Mouse (Mus musculus): Measurements from ENCODE around the gene Ccdc57. TPM values are rescaled to one million over a fixed set of nuclear protein-coding genes. Genes with fewer than 3 reads are reported as not detected.
"Not testable (repeated sequence)": the region's sequence is repeated elsewhere in the genome, so short reads cannot be mapped to it uniquely, and the experiment has no call there.

Gene Ccdc57
- polyA plus RNA-seq, 1 experiment from 2014 or later = 5.1 TPM

- no peaks in the 10 kb centered on the region for H3K9me3 ChIP-seq (ENCODE audit: control insufficient read depth, low read length)
- no peak for ATAC-seq (ENCODE audit: insufficient number of reproducible peaks, low FRiP score, low TSS enrichment, low read depth)
- no peak overlapping the region for H3K27ac ChIP-seq (replicated peaks; ENCODE audit: low read depth, low read length)
- no peak overlapping the region for H3K4me2 ChIP-seq (ENCODE audit: low read depth, severe bottlenecking)
- no peak overlapping the region for H3K9ac ChIP-seq (ENCODE audit: low read length)
- 76% methylated on average over 10 of the region's 10 CpGs for WGBS
- H3K36me3 ChIP-seq (ENCODE audit: control insufficient read depth, insufficient read depth, low read length) = no peaks in the 10 kb centered on the region
- no peaks in the 10 kb centered on the region for H3K4me1 ChIP-seq (ENCODE audit: control insufficient read depth, insufficient read depth, low read length)
- DNase-seq (ENCODE audit: low spot score) = no peak
- H3K27me3 ChIP-seq (ENCODE audit: control insufficient read depth, insufficient read depth, low read length) = no peaks in the 10 kb centered on the region
- H3K4me3 ChIP-seq (ENCODE audit: low read depth, low read length) = no peak overlapping the region
Measured at GRCm38 (mm10) chr11:120862819-120863218, 69.9 kb downstream of the Ccdc57 start.

DNA sequence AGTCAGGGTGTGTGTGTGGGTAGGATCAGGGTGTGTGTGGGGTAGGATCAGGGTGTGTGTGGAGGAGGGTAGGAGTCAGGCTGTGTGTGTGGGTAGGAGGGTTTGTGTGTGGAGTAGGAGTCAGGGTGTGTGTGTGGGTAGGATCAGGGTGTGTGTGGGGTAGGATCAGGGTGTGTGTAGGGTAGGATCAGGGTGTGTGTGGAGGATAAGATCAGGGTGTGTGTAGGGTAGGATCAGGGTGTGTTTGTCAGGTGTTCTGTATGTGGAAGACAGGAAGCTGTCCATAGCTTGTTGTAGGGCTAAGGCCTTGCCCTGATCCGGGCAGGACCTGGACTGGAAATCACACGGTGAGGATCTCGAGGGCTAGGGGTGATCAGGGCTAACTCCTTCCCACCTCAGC lies 76.7 kb downstream of the Ccdc57 start:
- H3K36me3 ChIP-seq (ENCODE audit: control insufficient read depth, insufficient read depth, low read length); H3K4me1 ChIP-seq (ENCODE audit: control insufficient read depth, insufficient read depth, low read length); H3K9ac ChIP-seq (ENCODE audit: low read length); ATAC-seq (ENCODE audit: insufficient number of reproducible peaks, low FRiP score, low TSS enrichment, low read depth); H3K9me3 ChIP-seq (ENCODE audit: control insufficient read depth, low read length); H3K4me3 ChIP-seq (ENCODE audit: low read depth, low read length); H3K27ac ChIP-seq (replicated peaks; ENCODE audit: low read depth, low read length); DNase-seq (ENCODE audit: low spot score); H3K27me3 ChIP-seq (ENCODE audit: control insufficient read depth, insufficient read depth, low read length); H3K4me2 ChIP-seq (ENCODE audit: low read depth, severe bottlenecking): not testable (repeated sequence)
- WGBS = 98% methylated on average over 3 of the region's 3 CpGs

- Histone ChIP-seq H3K4me2 (ENCODE audit: low read depth, severe bottlenecking) (no peak overlapping the region), H3K9me3 (ENCODE audit: control insufficient read depth, low read length) (no peaks in the 10 kb centered on the region), H3K27ac (replicated peaks; ENCODE audit: low read depth, low read length) (no peak overlapping the region), H3K4me1 (ENCODE audit: control insufficient read depth, insufficient read depth, low read length) (no peaks in the 10 kb centered on the region), H3K4me3 (ENCODE audit: low read depth, low read length) (no peak overlapping the region), H3K9ac (ENCODE audit: low read length) (no peak overlapping the region), H3K36me3 (ENCODE audit: control insufficient read depth, insufficient read depth, low read length) (no peaks in the 10 kb centered on the region), H3K27me3 (ENCODE audit: control insufficient read depth, insufficient read depth, low read length) (no peaks in the 10 kb centered on the region)
- 80% methylated on average over 4 of the region's 4 CpGs for WGBS
- DNase-seq (ENCODE audit: low spot score) (no peak), ATAC-seq (ENCODE audit: insufficient number of reproducible peaks, low FRiP score, low TSS enrichment, low read depth) (no peak)
Measured at GRCm38 (mm10) chr11:120853788-120854187, 78.9 kb downstream of the Ccdc57 start.

DNA sequence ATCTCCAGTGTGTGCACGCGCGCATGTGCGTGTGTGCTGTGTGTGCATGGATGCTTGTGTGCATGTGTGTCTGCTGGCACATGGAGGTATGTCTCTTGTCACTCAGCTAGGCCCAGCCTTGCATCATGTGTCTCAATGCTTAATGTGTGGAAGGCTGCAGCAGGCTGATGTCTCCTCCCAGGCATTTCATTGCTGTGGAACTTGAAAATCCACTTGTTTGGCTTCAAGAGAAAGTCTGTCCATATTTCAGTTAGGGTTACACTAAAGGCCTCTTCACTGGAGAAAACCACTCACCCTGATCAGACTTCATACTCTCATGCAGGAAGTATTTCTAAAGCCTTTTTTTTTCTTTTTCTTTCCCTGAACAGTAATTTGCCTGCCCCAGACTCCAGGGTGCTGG lies 79.5 kb downstream of the Ccdc57 start:
- Histone ChIP-seq H3K4me3 (ENCODE audit: low read depth, low read length) (no peak overlapping the region), H3K4me2 (ENCODE audit: low read depth, severe bottlenecking) (no peak overlapping the region), H3K27ac (replicated peaks; ENCODE audit: low read depth, low read length) (no peak overlapping the region), H3K9me3 (ENCODE audit: control insufficient read depth, low read length) (no peaks in the 10 kb centered on the region), H3K9ac (ENCODE audit: low read length) (no peak overlapping the region), H3K4me1 (ENCODE audit: control insufficient read depth, insufficient read depth, low read length) (no peaks in the 10 kb centered on the region), H3K36me3 (ENCODE audit: control insufficient read depth, insufficient read depth, low read length) (no peaks in the 10 kb centered on the region), H3K27me3 (ENCODE audit: control insufficient read depth, insufficient read depth, low read length) (no peaks in the 10 kb centered on the region)
- WGBS = 99% methylated on average over 4 of the region's 4 CpGs
- ATAC-seq (ENCODE audit: insufficient number of reproducible peaks, low FRiP score, low TSS enrichment, low read depth) (no peak), DNase-seq (ENCODE audit: low spot score) (no peak)

DNA sequence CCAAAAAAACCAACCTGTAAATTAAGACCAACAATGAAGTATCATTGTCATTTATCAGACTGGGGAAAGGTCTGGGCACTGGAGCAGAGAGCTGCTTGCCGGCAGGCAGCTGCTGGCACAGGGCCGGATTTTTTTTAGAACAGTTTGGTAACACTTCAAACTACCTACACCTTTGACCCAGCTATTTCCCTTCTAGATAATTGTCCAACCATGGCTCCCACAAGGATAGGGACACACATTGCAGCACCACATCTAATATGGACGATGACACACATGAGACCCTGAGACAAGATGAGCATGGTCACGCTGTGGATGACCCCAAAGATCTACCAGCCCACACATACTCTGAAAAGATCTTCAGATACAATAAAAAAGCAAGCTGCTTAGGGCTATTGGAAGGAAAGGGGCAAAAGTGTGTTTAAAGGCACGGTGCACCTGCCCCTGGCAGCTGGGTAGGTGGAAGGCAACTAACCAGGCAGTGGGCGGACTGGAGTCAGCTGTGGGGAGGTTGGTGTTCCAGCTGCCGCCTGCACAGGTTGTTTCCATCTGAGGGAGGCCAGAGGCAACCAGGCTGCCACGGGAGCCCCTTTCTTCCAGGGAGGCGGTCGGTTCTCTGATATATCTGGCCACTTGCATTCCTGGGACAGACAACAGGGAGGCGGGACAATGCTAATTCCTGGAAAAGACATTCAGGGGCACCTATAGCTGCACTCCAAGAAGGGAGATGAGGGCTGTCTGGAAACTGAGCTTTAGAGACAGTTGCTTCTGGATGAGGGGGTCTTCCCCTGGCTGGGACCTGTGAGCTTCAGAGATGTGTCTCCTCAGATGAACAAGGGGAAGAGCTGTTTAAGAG lies 80.4 kb downstream of the Ccdc57 start:
- H3K4me1 ChIP-seq (ENCODE audit: control insufficient read depth, insufficient read depth, low read length) = no peaks in the 10 kb centered on the region
- no peaks in the 10 kb centered on the region for H3K9me3 ChIP-seq (ENCODE audit: control insufficient read depth, low read length)
- no peak overlapping the region for H3K27ac ChIP-seq (replicated peaks; ENCODE audit: low read depth, low read length)
- WGBS = 77% methylated on average over 11 of the region's 11 CpGs
- ATAC-seq (ENCODE audit: insufficient number of reproducible peaks, low FRiP score, low TSS enrichment, low read depth) (no peak), DNase-seq (ENCODE audit: low spot score) (no peak)
- H3K27me3 ChIP-seq (ENCODE audit: control insufficient read depth, insufficient read depth, low read length) = no peaks in the 10 kb centered on the region
- H3K9ac ChIP-seq (ENCODE audit: low read length) = no peak overlapping the region
- no peak overlapping the region for H3K4me2 ChIP-seq (ENCODE audit: low read depth, severe bottlenecking)
- H3K36me3 ChIP-seq (ENCODE audit: control insufficient read depth, insufficient read depth, low read length) = no peaks in the 10 kb centered on the region
- H3K4me3 ChIP-seq (ENCODE audit: low read depth, low read length) = no peak overlapping the region

- no peak for ATAC-seq (ENCODE audit: insufficient number of reproducible peaks, low FRiP score, low TSS enrichment, low read depth)
- Histone ChIP-seq H3K9me3 (ENCODE audit: control insufficient read depth, low read length) (no peaks in the 10 kb centered on the region), H3K27me3 (ENCODE audit: control insufficient read depth, insufficient read depth, low read length) (no peaks in the 10 kb centered on the region), H3K4me3 (ENCODE audit: low read depth, low read length) (no peak overlapping the region), H3K4me2 (ENCODE audit: low read depth, severe bottlenecking) (no peak overlapping the region), H3K27ac (replicated peaks; ENCODE audit: low read depth, low read length) (no peak overlapping the region), H3K4me1 (ENCODE audit: control insufficient read depth, insufficient read depth, low read length) (no peaks in the 10 kb centered on the region), H3K9ac (ENCODE audit: low read length) (no peak overlapping the region), H3K36me3 (ENCODE audit: control insufficient read depth, insufficient read depth, low read length) (no peaks in the 10 kb centered on the region)
- 79% methylated on average over 2 of the region's 2 CpGs for WGBS
- DNase-seq (ENCODE audit: low spot score) = no peak
Measured at GRCm38 (mm10) chr11:120851582-120851981, 81.1 kb downstream of the Ccdc57 start.

GRCm38 (mm10) chr11:120851132-120851531 lies 81.5 kb downstream of the Ccdc57 start:
- Histone ChIP-seq H3K36me3 (ENCODE audit: control insufficient read depth, insufficient read depth, low read length) (no peaks in the 10 kb centered on the region), H3K4me3 (ENCODE audit: low read depth, low read length) (no peak overlapping the region), H3K4me1 (ENCODE audit: control insufficient read depth, insufficient read depth, low read length) (no peaks in the 10 kb centered on the region), H3K9me3 (ENCODE audit: control insufficient read depth, low read length) (no peaks in the 10 kb centered on the region), H3K27ac (replicated peaks; ENCODE audit: low read depth, low read length) (no peak overlapping the region), H3K9ac (ENCODE audit: low read length) (no peak overlapping the region), H3K4me2 (ENCODE audit: low read depth, severe bottlenecking) (no peak overlapping the region), H3K27me3 (ENCODE audit: control insufficient read depth, insufficient read depth, low read length) (no peaks in the 10 kb centered on the region)
- no peak for DNase-seq (ENCODE audit: low spot score)
- WGBS = 78% methylated on average over 1 of the region's 1 CpGs
- no peak for ATAC-seq (ENCODE audit: insufficient number of reproducible peaks, low FRiP score, low TSS enrichment, low read depth)

GRCm38 (mm10) chr11:120850331-120851030 lies 82.2 kb downstream of the Ccdc57 start:
- Histone ChIP-seq H3K27me3 (ENCODE audit: control insufficient read depth, insufficient read depth, low read length) (no peaks in the 10 kb centered on the region), H3K4me1 (ENCODE audit: control insufficient read depth, insufficient read depth, low read length) (no peaks in the 10 kb centered on the region), H3K9me3 (ENCODE audit: control insufficient read depth, low read length) (no peaks in the 10 kb centered on the region), H3K36me3 (ENCODE audit: control insufficient read depth, insufficient read depth, low read length) (no peaks in the 10 kb centered on the region), H3K4me3 (ENCODE audit: low read depth, low read length) (no peak overlapping the region), H3K4me2 (ENCODE audit: low read depth, severe bottlenecking) (no peak overlapping the region), H3K9ac (ENCODE audit: low read length) (no peak overlapping the region), H3K27ac (replicated peaks; ENCODE audit: low read depth, low read length) (no peak overlapping the region)
- 55% methylated on average over 2 of the region's 2 CpGs for WGBS
- ATAC-seq (ENCODE audit: insufficient number of reproducible peaks, low FRiP score, low TSS enrichment, low read depth) (no peak), DNase-seq (ENCODE audit: low spot score) (no peak)

Measured in limb, embryonic 11.5 days (tissue).